33 mouse cellular contexts compared by ENCODE assay signal in genomic region chr2:21439626-21440025, GRCm38 (mm10).
"Had no signal": no experiment of that assay in that cellular context is flagged by ENCODE, and none has a peak within 500 bp of the region (broad histone marks: within the 10 kb centered on the region; RNA-seq: fewer than 3 reads in every experiment).

No protein-coding gene starts in this region.

- H3K4me1 ChIP-seq: limb, embryonic 10.5 days; limb, embryonic 12.5 days; limb, embryonic 13.5 days; limb, embryonic 15.5 days; liver, embryonic 12.5 days; liver, embryonic 13.5 days; liver, embryonic 15.5 days; lung, embryonic 15.5 days; megakaryocyte, embryonic 14.5 days; midbrain, embryonic 10.5 days; midbrain, embryonic 12.5 days; midbrain, embryonic 13.5 days; midbrain, embryonic 15.5 days; neural tube, embryonic 12.5 days; neural tube, embryonic 13.5 days had no signal

- H3K4me3 ChIP-seq: limb, embryonic 10.5 days; limb, embryonic 12.5 days; limb, embryonic 13.5 days; limb, embryonic 15.5 days; liver, embryonic 12.5 days; liver, embryonic 13.5 days; liver, embryonic 15.5 days; lung, embryonic 15.5 days; megakaryocyte, embryonic 14.5 days; midbrain, embryonic 10.5 days; midbrain, embryonic 12.5 days; midbrain, embryonic 13.5 days; midbrain, embryonic 15.5 days; myocyte; neural tube, embryonic 12.5 days; neural tube, embryonic 13.5 days had no signal

- DNase-seq: left cerebral cortex, postnatal 4 days; liver; liver, embryonic 13.5 days; liver, postnatal 0 days; lung, adult 18-20 months; lung, adult 2 months; lung, embryonic 14.5 days; lung, postnatal 10 days; lung, postnatal 14 days; lung, postnatal 36 days; lung, postnatal 4 days; midbrain, embryonic 14.5 days had no signal

- H3K4me2 ChIP-seq: limb, embryonic 12.5 days; limb, embryonic 13.5 days; limb, embryonic 15.5 days; liver, embryonic 11.5 days; liver, embryonic 12.5 days; liver, embryonic 13.5 days; liver, embryonic 15.5 days; lung, embryonic 14.5 days; lung, embryonic 15.5 days; midbrain, embryonic 11.5 days; midbrain, embryonic 12.5 days; midbrain, embryonic 13.5 days; midbrain, embryonic 15.5 days; neural tube, embryonic 12.5 days; neural tube, embryonic 13.5 days had no signal

- H3K27me3 ChIP-seq: limb, embryonic 12.5 days; limb, embryonic 13.5 days; limb, embryonic 15.5 days; liver, embryonic 12.5 days; liver, embryonic 13.5 days; liver, embryonic 15.5 days; lung, embryonic 15.5 days; megakaryocyte, embryonic 14.5 days; midbrain, embryonic 12.5 days; midbrain, embryonic 13.5 days; midbrain, embryonic 15.5 days; neural tube, embryonic 12.5 days; neural tube, embryonic 13.5 days had no signal

- H3K36me3 ChIP-seq: limb, embryonic 10.5 days; limb, embryonic 12.5 days; limb, embryonic 13.5 days; limb, embryonic 15.5 days; liver, embryonic 12.5 days; liver, embryonic 13.5 days; liver, embryonic 15.5 days; lung, embryonic 15.5 days; midbrain, embryonic 10.5 days; midbrain, embryonic 12.5 days; midbrain, embryonic 13.5 days; midbrain, embryonic 15.5 days; neural tube, embryonic 12.5 days; neural tube, embryonic 13.5 days had no signal

- H3K9me3 ChIP-seq: limb, embryonic 10.5 days; limb, embryonic 12.5 days; limb, embryonic 13.5 days; limb, embryonic 15.5 days; liver, embryonic 12.5 days; liver, embryonic 13.5 days; liver, embryonic 15.5 days; lung, embryonic 15.5 days; megakaryocyte, embryonic 14.5 days; midbrain, embryonic 10.5 days; midbrain, embryonic 12.5 days; midbrain, embryonic 13.5 days; midbrain, embryonic 15.5 days; neural tube, embryonic 12.5 days; neural tube, embryonic 13.5 days had no signal

- ATAC-seq: liver, embryonic 12.5 days; liver, postnatal 0 days; lung, postnatal 0 days; midbrain, embryonic 13.5 days; midbrain, embryonic 15.5 days; midbrain, embryonic 16.5 days had no signal

- H3K9ac ChIP-seq: limb, embryonic 12.5 days; limb, embryonic 13.5 days; limb, embryonic 15.5 days; liver, embryonic 12.5 days; liver, embryonic 13.5 days; liver, embryonic 14.5 days; liver, embryonic 15.5 days; liver, postnatal 0 days; lung, embryonic 14.5 days; lung, embryonic 15.5 days; midbrain, embryonic 12.5 days; midbrain, embryonic 13.5 days; midbrain, embryonic 15.5 days; neural tube, embryonic 12.5 days; neural tube, embryonic 13.5 days had no signal

- H3K27ac ChIP-seq: limb, embryonic 10.5 days; limb, embryonic 12.5 days; limb, embryonic 13.5 days; limb, embryonic 15.5 days; liver, embryonic 12.5 days; liver, embryonic 13.5 days; liver, embryonic 14.5 days; liver, embryonic 15.5 days; lung, embryonic 15.5 days; macrophage; midbrain, embryonic 10.5 days; midbrain, embryonic 12.5 days; midbrain, embryonic 13.5 days; midbrain, embryonic 15.5 days; neural tube, embryonic 12.5 days; neural tube, embryonic 13.5 days had no signal
